Mouse (Mus musculus): ENCODE data around the gene Itpr2.

GRCm38 (mm10) chr6:146112211-146112610 lies 389.8 kb downstream of the Itpr2 start:
- TF ChIP-seq CTCF (conservative IDR thresholded peaks at IDR 0.05; ENCODE audit: insufficient read depth, insufficient read length, low read depth, low read length) (no peak), POLR2A (IDR thresholded peaks at IDR 0.05; ENCODE audit: low read depth, low read length) (no peak)

Data from kidney, adult 2 months (tissue).